Mouse (Mus musculus): ENCODE results near the gene Ctdnep1.
A peak's percentile ranks its signal among the peaks of the same experiment; 100 is the strongest.

DNA sequence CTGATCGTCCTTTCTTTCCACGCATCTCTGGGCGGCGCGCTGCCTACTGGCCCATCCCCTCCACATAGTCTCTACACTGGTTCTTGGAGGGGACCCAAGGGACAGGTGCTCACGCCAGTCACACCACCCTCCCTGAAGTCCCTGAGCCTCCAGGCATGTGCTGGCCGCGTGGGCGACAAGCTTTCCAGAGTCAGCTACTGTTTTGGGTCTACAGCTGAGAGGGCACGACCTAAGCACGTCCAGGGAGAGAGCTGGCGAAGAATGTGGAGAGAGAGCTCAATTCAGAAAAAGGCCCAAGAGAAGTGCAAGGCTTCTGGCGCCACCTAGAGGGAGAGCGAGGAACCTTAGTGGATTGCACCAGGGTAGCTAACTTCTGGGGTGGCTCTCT is 32.2 kb upstream of the Ctdnep1 start:
- TF ChIP-seq CTCF (conservative IDR thresholded peaks at IDR 0.05; ENCODE audit: low read length) (peak; percentile 91), NANOG (IDR thresholded peaks at IDR 0.05; ENCODE audit: borderline replicate concordance, low read length) (no peak), POU5F1 (IDR thresholded peaks at IDR 0.05; ENCODE audit: borderline replicate concordance, low read length) (no peak)
